Mouse (Mus musculus) hindbrain, embryonic 16.5 days (tissue): ENCODE measurements at regions not wholly inside any gene's neighbourhood (a gene's known extent, or its start where the extent isn't known, plus 50 kb on each side); places are given as distances from the start of the nearest gene placed in this dataset.

ENCODE experiments used
- ATAC-seq: fragments of 200-750 bp; cut with Nextera tagmentation; 2 replicates; pipeline ENCODE4 v1.8.0; 2017; ENCODE audit warnings: moderate TSS enrichment, moderate library complexity
- H3K27ac ChIP-seq: fragments of 300-500 bp; sonication (generic); 2 replicates; pipeline ENCODE4 v1.5.1; 2014; ENCODE audit warnings: low read depth, mild to moderate bottlenecking, control low read depth, low read length, moderate library complexity
- H3K27me3 ChIP-seq: fragments of 300-500 bp; sonication (generic); replicated peaks from 2 replicates; pipeline ENCODE4 v1.6.1; 2014; ENCODE audit warnings: low read length; ENCODE audit not compliant: control insufficient read depth, insufficient read depth
- H3K36me3 ChIP-seq: fragments of 300-500 bp; sonication (generic); 2 replicates; pipeline ENCODE4 v1.6.1; 2014; ENCODE audit warnings: mild to moderate bottlenecking, low read length, moderate library complexity, mixed read lengths; ENCODE audit not compliant: control insufficient read depth, insufficient read depth
- H3K4me1 ChIP-seq: fragments of 300-500 bp; sonication (generic); 2 replicates; pipeline ENCODE4 v1.6.1; 2014; ENCODE audit warnings: low read depth, low read length; ENCODE audit not compliant: control insufficient read depth, insufficient read depth
- H3K4me2 ChIP-seq: fragments of 300-500 bp; sonication (generic); 2 replicates; pipeline ENCODE4 v1.6.1; 2014; ENCODE audit warnings: mild to moderate bottlenecking, low read length, control low read depth, moderate library complexity
- H3K4me3 ChIP-seq: fragments of 300-500 bp; sonication (generic); 2 replicates; pipeline ENCODE4 v1.5.1; 2014; ENCODE audit warnings: mild to moderate bottlenecking, low read length, control low read depth, moderate library complexity
- H3K9ac ChIP-seq: fragments of 300-500 bp; sonication (generic); 2 replicates; pipeline ENCODE4 v1.6.1; 2014; ENCODE audit warnings: low read depth, mild to moderate bottlenecking, control low read depth, low read length, moderate library complexity
- H3K9me3 ChIP-seq: fragments of 300-500 bp; sonication (generic); 2 replicates; pipeline ENCODE4 v1.6.1; 2014; ENCODE audit warnings: mild to moderate bottlenecking, low read length, moderate library complexity; ENCODE audit not compliant: control insufficient read depth
- WGBS: fragments of 180-500 bp; shearing (Covaris S2); extraction: QIAGEN DNeasy Blood & Tissue Kit; methylation state at CpG from one replicate; pipeline ENCODE4 v1.1.7; 2014; 5-methylcytosine and 5-hydroxymethylcytosine counted together

DNA sequence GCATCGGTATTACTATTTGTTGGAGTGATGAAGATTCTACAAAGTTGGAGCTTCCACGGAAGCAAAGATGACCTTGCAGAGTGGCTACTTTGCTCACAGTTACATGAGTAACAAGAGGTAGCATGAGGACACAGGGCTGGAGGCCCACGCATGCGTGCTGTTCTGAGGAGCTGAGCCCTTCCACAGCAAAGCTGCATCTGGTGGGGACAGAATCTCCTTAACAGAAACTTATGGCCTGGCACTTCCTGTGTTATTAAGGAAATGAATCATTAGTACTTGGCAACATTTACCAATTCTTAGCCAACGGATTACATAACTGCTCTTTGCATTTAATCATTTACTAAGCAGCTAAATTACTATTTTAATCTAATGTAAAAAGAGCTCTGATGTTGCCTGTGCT, 160.8 kb upstream of the Apob start:
- Histone ChIP-seq H3K27me3 (no peaks in the 10 kb centered on the region), H3K9me3 (no peaks in the 10 kb centered on the region), H3K27ac (no peak overlapping the region), H3K4me3 (no peak overlapping the region), H3K36me3 (no peaks in the 10 kb centered on the region), H3K4me1 (no peaks in the 10 kb centered on the region), H3K9ac (no peak overlapping the region), H3K4me2 (no peak overlapping the region)
- no peak for ATAC-seq
- 70% methylated on average over 5 of the region's 5 CpGs for WGBS

DNA sequence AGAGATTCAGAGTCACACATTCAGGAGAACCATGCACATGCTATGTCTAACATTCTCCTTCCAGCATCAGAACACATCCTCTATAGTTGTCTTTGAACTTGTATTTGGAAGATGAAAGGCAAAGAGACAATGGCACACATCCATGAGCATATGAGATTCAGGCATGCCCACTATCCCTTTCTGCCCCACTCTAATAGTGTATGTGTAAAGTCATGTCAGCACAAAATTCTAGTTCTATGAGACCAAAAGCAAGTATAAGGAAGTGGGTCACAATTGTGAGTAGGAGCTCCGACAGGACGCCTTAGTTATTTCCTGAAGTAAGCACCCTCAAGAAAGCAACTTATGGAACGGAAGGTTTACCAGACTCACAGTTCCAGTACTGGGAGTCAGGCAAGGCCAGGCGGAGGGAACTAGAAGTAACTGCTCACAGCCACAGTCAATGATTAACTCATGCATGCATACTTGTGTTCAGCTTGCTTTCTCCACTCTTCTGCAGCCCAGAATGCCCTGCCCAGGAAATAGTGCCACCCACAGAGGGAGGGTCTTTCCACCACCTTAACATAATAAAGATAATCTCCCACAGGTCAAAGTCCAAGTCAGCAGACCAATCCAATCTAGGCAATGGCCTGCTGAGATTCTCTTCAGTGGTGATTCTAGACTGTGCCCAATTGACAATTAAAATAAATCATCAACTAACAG, 157.3 kb upstream of the Apob start:
- no peaks in the 10 kb centered on the region for H3K9me3 ChIP-seq
- H3K9ac ChIP-seq = no peak overlapping the region
- no peak overlapping the region for H3K27ac ChIP-seq
- no peak overlapping the region for H3K4me3 ChIP-seq
- no peaks in the 10 kb centered on the region for H3K36me3 ChIP-seq
- no peaks in the 10 kb centered on the region for H3K4me1 ChIP-seq
- no peak overlapping the region for H3K4me2 ChIP-seq
- 85% methylated on average over 4 of the region's 4 CpGs for WGBS
- H3K27me3 ChIP-seq = no peaks in the 10 kb centered on the region
- no peak for ATAC-seq

DNA sequence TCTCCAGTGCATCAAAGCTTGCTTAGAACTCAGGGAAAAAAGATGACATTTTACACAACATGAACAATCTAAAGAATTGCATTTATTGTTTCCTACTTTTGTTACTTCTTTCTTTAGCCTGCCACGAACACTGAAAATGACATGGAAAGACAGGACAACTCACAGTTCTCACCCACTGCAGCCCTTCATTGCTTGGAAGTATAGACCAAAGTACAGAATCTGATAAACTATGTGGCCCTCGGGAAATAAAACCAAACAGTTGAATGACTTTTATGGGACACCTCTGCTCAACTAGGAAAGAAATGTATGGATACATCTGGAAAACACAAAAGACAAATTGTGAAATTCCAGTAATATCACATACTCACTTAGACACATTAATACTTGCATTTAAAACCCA, 156.7 kb upstream of the Apob start:
- WGBS = 74% methylated on average over 2 of the region's 2 CpGs
- 0 out of 2 replicates have a peak, but pooled peaks cover under 1% of the 10 kb centered on the region for H3K9me3 ChIP-seq
- no peaks in the 10 kb centered on the region for H3K27me3 ChIP-seq
- H3K4me2 ChIP-seq = no peak overlapping the region
- ATAC-seq = no peak
- H3K4me1 ChIP-seq = no peaks in the 10 kb centered on the region
- H3K36me3 ChIP-seq = no peaks in the 10 kb centered on the region
- H3K9ac ChIP-seq = no peak overlapping the region
- no peak overlapping the region for H3K4me3 ChIP-seq
- H3K27ac ChIP-seq = no peak overlapping the region

DNA sequence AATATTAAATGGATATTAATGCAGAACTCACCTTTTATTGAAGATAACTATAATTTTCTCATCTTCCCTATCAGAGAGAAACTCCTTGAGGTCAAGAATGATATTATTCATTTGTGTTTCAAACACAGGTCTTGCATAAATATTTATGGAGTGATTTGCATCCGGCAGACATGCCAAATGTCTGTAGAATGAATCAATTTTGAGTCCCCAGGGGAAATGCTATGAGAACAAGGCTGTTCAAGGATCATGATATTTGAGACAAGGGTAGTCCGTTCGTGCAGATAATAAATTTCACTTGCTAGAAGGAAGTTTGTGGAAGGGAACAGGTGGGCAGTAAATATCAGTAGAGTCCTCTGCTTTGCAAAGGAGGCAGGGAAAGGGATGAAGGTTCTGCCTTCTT, 141.7 kb upstream of the Apob start:
- no peaks in the 10 kb centered on the region for H3K36me3 ChIP-seq
- WGBS = 49% methylated on average over 3 of the region's 3 CpGs
- H3K4me2 ChIP-seq = no peak overlapping the region
- no peak for ATAC-seq
- H3K27me3 ChIP-seq = no peaks in the 10 kb centered on the region
- H3K9ac ChIP-seq = no peak overlapping the region
- H3K9me3 ChIP-seq = no peaks in the 10 kb centered on the region
- H3K27ac ChIP-seq = no peak overlapping the region
- H3K4me3 ChIP-seq = no peak overlapping the region
- H3K4me1 ChIP-seq = no peaks in the 10 kb centered on the region

DNA sequence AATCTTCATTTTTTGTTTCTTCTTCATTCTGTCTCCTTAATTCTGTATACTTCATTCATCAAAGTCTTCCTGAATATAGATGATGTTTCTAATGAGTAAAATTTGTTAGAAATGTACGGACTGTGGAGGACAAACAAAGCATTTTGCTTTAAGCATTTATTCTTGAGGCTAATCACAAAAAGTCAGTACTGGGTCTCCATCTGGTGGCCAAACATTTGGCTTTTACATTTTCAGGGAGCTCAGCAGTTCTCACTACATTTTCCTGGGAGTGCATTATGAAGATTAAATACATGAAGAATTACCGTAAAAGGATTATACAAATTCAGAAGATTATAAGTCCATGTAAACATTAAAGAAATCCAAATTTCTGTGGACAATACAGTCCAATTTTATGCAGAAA, 123.6 kb upstream of the Apob start:
- H3K27ac ChIP-seq = no peak overlapping the region
- no peaks in the 10 kb centered on the region for H3K9me3 ChIP-seq
- no peak overlapping the region for H3K9ac ChIP-seq
- 55% methylated on average over 2 of the region's 2 CpGs for WGBS
- 0 out of 2 replicates have a peak, but pooled peaks have one; percentile 64 for ATAC-seq
- H3K4me2 ChIP-seq = no peak overlapping the region
- H3K36me3 ChIP-seq = no peaks in the 10 kb centered on the region
- H3K4me3 ChIP-seq = no peak overlapping the region
- H3K4me1 ChIP-seq = no peaks in the 10 kb centered on the region
- H3K27me3 ChIP-seq = no peaks in the 10 kb centered on the region

DNA sequence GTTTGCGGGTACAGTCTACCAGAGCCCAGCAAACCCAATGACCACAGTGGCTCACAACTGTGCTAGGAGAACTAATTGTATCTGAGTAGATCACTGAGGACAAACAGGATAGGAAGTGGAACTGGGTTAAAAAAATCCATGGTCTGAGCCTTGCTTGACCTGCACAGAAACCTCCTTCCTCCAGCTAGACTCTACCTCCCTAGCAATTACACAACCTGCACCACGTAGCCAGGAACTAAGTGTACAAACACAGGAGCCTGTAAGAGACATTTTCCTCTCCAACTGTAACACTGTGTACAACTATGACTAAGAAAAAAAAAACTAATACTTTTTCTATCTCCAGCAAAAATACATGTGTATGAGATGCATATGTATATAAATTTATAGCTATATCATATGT, 121.8 kb upstream of the Apob start:
- H3K4me3 ChIP-seq = no peak overlapping the region
- no peak for ATAC-seq
- H3K27ac ChIP-seq = no peak overlapping the region
- no peaks in the 10 kb centered on the region for H3K4me1 ChIP-seq
- no peak overlapping the region for H3K4me2 ChIP-seq
- H3K9me3 ChIP-seq = 0 out of 2 replicates have a peak, but pooled peaks cover 4% of the 10 kb centered on the region
- 94% methylated on average over 2 of the region's 2 CpGs for WGBS
- no peaks in the 10 kb centered on the region for H3K27me3 ChIP-seq
- H3K36me3 ChIP-seq = no peaks in the 10 kb centered on the region
- H3K9ac ChIP-seq = no peak overlapping the region

DNA sequence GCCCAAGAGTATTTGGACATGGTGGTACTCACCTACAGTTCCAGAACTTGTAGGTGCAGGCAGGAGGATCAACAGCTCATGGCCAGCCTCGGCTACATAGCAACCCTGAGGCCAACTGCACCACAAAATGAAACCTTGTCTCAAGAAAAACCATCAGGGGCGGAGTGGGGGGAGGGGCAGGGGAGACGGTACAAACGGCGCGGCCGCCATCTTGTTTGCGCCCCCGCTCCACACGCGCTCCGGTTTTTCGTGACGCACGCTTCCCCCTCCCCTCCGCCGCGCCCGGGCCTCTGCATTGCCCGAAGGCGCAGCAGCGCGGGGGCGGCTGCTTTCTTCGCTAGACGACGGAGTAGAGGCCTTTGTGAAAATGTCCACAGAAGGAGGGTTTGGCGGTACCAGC, 117.9 kb upstream of the Apob start:
- no peaks in the 10 kb centered on the region for H3K36me3 ChIP-seq
- whole genome bisulfite sequencing = 88% methylated on average over 28 of the region's 28 CpGs
- ATAC-seq = no peak

DNA sequence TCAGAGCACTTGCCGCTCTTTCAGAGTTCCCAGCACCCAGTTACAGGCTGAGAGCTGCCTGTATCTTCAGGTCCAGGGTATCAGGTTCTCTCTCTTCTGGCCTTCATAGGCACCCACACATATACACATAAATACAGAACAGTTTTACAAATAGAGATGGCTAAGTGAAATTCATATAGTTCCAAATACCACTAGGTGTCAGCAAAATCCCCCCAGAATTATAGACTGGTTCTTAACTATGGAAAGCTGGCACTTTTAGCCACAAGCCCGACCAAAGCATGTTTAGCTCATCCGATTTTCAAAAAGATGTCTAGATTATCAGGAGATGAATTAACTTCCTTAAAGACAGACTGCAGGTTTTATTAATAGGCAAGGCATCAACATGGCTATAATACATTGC, 107.4 kb upstream of the Apob start:
- peak; percentile 74; the same call in 1 of the 2 replicates for ATAC-seq
- no peaks in the 10 kb centered on the region for H3K9me3 ChIP-seq
- no peaks in the 10 kb centered on the region for H3K27me3 ChIP-seq
- no peak overlapping the region for H3K4me2 ChIP-seq
- no peaks in the 10 kb centered on the region for H3K4me1 ChIP-seq
- no peak overlapping the region for H3K4me3 ChIP-seq
- WGBS = 71% methylated on average over 3 of the region's 3 CpGs
- no peaks in the 10 kb centered on the region for H3K36me3 ChIP-seq
- H3K9ac ChIP-seq = no peak overlapping the region
- H3K27ac ChIP-seq = no peak overlapping the region

More for the DNA sequence above, 117.9 kb upstream of the Apob start:
- no peaks in the 10 kb centered on the region for H3K4me1 ChIP-seq
- H3K4me3 ChIP-seq = no peak overlapping the region
- H3K4me2 ChIP-seq = no peak overlapping the region
- H3K27me3 ChIP-seq = no peaks in the 10 kb centered on the region
- no peak overlapping the region for H3K27ac ChIP-seq
- no peak overlapping the region for H3K9ac ChIP-seq
- 0 out of 2 replicates have a peak, but pooled peaks cover 4% of the 10 kb centered on the region for H3K9me3 ChIP-seq

DNA sequence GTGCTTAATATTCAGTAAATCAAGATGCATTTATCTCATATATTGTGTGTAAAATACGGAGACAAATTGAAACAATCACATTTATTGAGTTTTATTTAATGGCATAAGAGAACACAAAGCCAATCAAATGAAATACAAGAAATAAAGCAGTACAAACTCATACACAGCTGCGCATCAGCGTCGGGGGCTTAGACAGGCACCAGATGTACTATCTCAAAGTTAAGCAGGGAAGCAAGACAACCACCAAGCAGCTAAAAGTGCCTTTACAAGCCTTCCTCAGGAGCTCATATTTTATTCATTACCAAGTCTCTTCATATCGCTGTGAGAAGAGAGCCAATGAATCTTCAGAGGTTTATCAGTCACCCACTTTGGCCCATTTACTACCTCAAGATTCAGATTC, 107.0 kb upstream of the Apob start:
- Histone ChIP-seq H3K9me3 (no peaks in the 10 kb centered on the region), H3K27ac (no peak overlapping the region), H3K36me3 (no peaks in the 10 kb centered on the region), H3K4me2 (no peak overlapping the region), H3K4me3 (no peak overlapping the region), H3K4me1 (no peaks in the 10 kb centered on the region), H3K27me3 (no peaks in the 10 kb centered on the region), H3K9ac (no peak overlapping the region)
- no peak for ATAC-seq
- WGBS = 79% methylated on average over 5 of the region's 5 CpGs
